Mouse (Mus musculus): ENCODE measurements around the gene Col16a1.

- TF ChIP-seq CTCF (IDR thresholded peaks at IDR 0.05; ENCODE audit: low read depth, low read length) (peak; percentile 79), EP300 (IDR thresholded peaks at IDR 0.05; ENCODE audit: insufficient read depth, low read depth, low read length) (no peak), POLR2A (IDR thresholded peaks at IDR 0.05; ENCODE audit: insufficient read depth, low read length) (no peak)
Measured at GRCm38 (mm10) chr4:130036112-130036511, 11.5 kb upstream of the Col16a1 start.
